Mouse (Mus musculus) kidney, adult 11 months (tissue): ENCODE data around the gene Agfg2.

Source experiments
- DNase-seq: peaks from one replicate; pipeline ENCODE4 v3.0.0; 2022

Gene Agfg2

DNA sequence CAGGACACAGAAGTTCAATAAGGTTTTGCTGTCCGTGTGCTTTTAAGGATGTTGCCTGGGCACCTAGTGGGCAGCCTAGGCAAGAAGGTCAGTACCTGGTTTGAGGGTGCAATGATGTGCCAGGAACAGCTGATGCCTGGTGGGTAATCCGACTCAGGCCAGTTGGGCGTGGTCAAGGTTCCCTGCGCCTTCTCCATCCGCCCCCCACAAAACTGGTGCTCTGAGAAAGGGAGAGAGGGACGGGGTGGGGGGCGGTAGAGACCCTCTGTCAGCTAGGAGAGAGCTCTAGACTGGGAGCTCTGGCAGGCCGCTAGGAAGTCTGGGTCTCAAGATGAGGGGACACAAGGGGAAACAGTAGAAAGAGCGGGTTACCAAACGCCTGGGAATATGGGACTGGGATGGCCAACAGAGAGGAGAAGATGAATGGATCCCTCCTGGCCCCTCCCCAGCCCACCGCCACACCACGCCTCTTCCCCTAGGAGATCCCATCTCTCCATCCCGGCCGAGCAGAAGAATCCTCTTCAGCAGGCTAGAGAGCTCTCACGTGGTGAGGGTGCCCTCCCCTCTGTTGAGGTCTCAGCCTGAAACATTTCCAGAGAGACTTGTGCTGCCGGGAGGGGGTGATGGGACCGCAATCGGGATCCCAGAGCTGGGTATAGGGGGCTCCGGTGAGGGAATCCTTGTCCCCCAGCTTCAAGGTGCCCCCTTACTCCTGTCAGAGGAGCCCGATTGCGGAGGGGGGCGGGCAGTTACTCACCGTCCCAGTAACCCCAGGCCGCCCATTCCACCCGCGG is 76.5 kb downstream of the Agfg2 start:
- no peak for DNase-seq

- no peak for DNase-seq
These were observed 83.2 kb downstream of the Agfg2 start for GRCm38 (mm10) chr5:137601365-137601729.

DNA sequence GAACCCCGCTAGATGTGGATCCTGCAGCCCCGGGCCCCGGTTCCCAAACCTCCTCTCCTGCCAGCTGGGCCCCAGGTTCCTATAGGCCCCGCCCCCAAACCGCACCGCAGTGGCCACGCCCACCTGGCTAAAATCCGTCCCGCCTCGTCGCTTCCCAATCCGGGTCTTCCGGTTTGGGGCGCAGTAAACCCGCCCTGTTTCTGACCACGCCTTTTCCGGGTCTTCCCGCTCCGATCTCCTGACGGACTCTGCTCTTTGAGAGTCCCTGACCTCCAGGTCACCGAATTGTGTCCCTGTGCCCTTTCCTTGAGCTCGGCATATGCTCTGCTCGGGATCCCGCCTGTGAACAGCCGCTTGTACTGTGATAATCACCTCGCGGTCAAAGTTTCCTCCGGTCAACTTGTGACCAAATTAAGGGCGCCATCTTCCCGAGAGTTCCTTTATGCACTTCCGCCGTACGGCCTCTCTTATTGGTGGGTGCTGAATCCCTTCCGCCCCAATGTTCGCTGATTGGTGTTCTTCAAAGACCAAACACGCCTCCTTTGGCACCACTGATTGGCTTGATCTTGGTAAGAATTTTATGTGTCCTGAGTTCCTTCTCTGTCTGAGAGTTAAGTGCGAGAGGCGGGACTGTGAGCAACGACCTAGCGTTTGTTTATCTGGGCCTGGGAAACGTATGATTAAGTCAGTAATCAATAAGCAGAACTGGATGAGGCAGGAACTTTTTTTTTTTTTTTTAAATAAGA is 83.7 kb downstream of the Agfg2 start, which contains the start of gene Mospd3:
Gene Mospd3 (minus strand): TSS at position 440 of the 746 bp plus-strand sequence.
- peak; percentile 98 for DNase-seq
